Mouse (Mus musculus) MEL (cell line): ENCODE measurements at regions not wholly inside any gene's neighbourhood (a gene's known extent, or its start where the extent isn't known, plus 50 kb on each side); places are given as distances from the start of the nearest gene placed in this dataset.

ENCODE experiments used
- DNase-seq: peaks from one replicate; pipeline ENCODE4 v3.0.0; 2011; ENCODE audit warnings: low read depth, low spot score
- H3K27ac ChIP-seq: 2 replicates; pipeline ENCODE4 v1.5.1; 2012; ENCODE audit warnings: low read depth, mild to moderate bottlenecking, control low read depth, low read length, moderate library complexity; ENCODE audit not compliant: control insufficient read depth
- H3K27me3 ChIP-seq, 2 experiments: fragments of 150-350 bp in 1 of 2; sonication (generic) in 1 of 2; 2 replicates each; pipeline ENCODE4 v1.6.1; 2012; ENCODE audit warnings: low read length in 2 of 2, mild to moderate bottlenecking in 2 of 2, improper control_type of control experiment in 1 of 2, moderate library complexity in 1 of 2; ENCODE audit not compliant: insufficient read depth in 2 of 2, control insufficient read depth in 1 of 2
- H3K36me3 ChIP-seq, 2 experiments: 2 replicates each; pipeline ENCODE4 v1.6.1; 2012 to 2014; ENCODE audit warnings: low read length in 2 of 2, improper control_type of control experiment in 1 of 2, inconsistent platforms in 1 of 2, mild to moderate bottlenecking in 1 of 2; ENCODE audit not compliant: insufficient read depth in 2 of 2, control insufficient read depth in 1 of 2
- H3K4me1 ChIP-seq, 2 experiments: fragments of 150-350 bp in 1 of 2; sonication (generic) in 1 of 2; 2 replicates each; pipeline ENCODE4 v1.6.1; 2012; ENCODE audit warnings: low read length in 2 of 2, improper control_type of control experiment in 1 of 2, mild to moderate bottlenecking in 1 of 2; ENCODE audit not compliant: insufficient read depth in 2 of 2, control insufficient read depth in 1 of 2
- H3K4me3 ChIP-seq, 2 experiments: fragments of 150-350 bp in 1 of 2; sonication (generic) in 1 of 2; 2 replicates each; pipeline ENCODE4 v1.5.1; 2012; ENCODE audit warnings: low read depth in 2 of 2, low read length in 2 of 2, mild to moderate bottlenecking in 2 of 2, moderate library complexity in 2 of 2, control low read depth in 1 of 2, improper control_type of control experiment in 1 of 2; ENCODE audit not compliant: control insufficient read depth in 1 of 2, insufficient read depth in 1 of 2
- H3K79me2 ChIP-seq: 2 replicates; pipeline ENCODE4 v1.6.1; 2012; ENCODE audit warnings: mild to moderate bottlenecking, low read length, moderate library complexity; ENCODE audit not compliant: control insufficient read depth, poor library complexity, insufficient read depth
- H3K9ac ChIP-seq: 2 replicates; pipeline ENCODE4 v1.6.1; 2012; ENCODE audit warnings: low read depth, mild to moderate bottlenecking, control low read depth, low read length, moderate library complexity; ENCODE audit not compliant: control insufficient read depth, poor library complexity, severe bottlenecking
- H3K9me3 ChIP-seq: fragments of 150-350 bp; sonication (generic); replicated peaks from 2 replicates; pipeline ENCODE4 v1.6.1; 2012; ENCODE audit warnings: mild to moderate bottlenecking, low read length, improper control_type of control experiment, moderate library complexity; ENCODE audit not compliant: insufficient read depth
- CTCF ChIP-seq, 3 experiments: IDR thresholded peaks in 2 of 3; conservative IDR thresholded peaks in 1 of 3; 2 replicates each; pipeline ENCODE4 v1.5.1; 2011 to 2012; ENCODE audit warnings: low read length in 3 of 3, low read depth in 2 of 3, mild to moderate bottlenecking in 2 of 3, improper control_type of control experiment in 1 of 3, inconsistent platforms in 1 of 3, mixed read lengths in 1 of 3, moderate library complexity in 1 of 3; ENCODE audit not compliant: control insufficient read depth in 1 of 3, insufficient read depth in 1 of 3, poor library complexity in 1 of 3, severe bottlenecking in 1 of 3
- ETS1 ChIP-seq: IDR thresholded peaks from 2 replicates; pipeline ENCODE4 v1.6.1; 2012; ENCODE audit warnings: low read depth, mild to moderate bottlenecking, inconsistent platforms, low read length, improper control_type of control experiment, moderate library complexity
- GABPA ChIP-seq: IDR thresholded peaks from 2 replicates; pipeline ENCODE4 v1.6.1; 2012; ENCODE audit warnings: low read depth, mild to moderate bottlenecking, inconsistent platforms, low read length, improper control_type of control experiment, moderate library complexity
- JUND ChIP-seq: IDR thresholded peaks from 2 replicates; pipeline ENCODE4 v1.6.1; 2011; ENCODE audit warnings: low read depth, mild to moderate bottlenecking, improper control_type of control experiment, low read length
- MAFK ChIP-seq: IDR thresholded peaks from 2 replicates; pipeline ENCODE4 v1.6.1; 2011; ENCODE audit warnings: low read depth, mild to moderate bottlenecking, low read length, improper control_type of control experiment, borderline replicate concordance
- MAX ChIP-seq: IDR thresholded peaks from 2 replicates; pipeline ENCODE4 v1.6.1; 2011; ENCODE audit warnings: low read length, improper control_type of control experiment
- MEF2A ChIP-seq: IDR thresholded peaks from 2 replicates; pipeline ENCODE4 v1.6.1; 2014; ENCODE audit warnings: low read depth, mild to moderate bottlenecking, inconsistent platforms, low read length, improper control_type of control experiment; ENCODE audit not compliant: poor library complexity, insufficient replicate concordance, severe bottlenecking; ENCODE audit errors: extremely low read depth
- MYC ChIP-seq: IDR thresholded peaks from 2 replicates; pipeline ENCODE4 v1.6.1; 2011; ENCODE audit warnings: low read depth, mild to moderate bottlenecking, low read length, improper control_type of control experiment, moderate library complexity
- POLR2A ChIP-seq, 2 experiments: IDR thresholded peaks; 2 replicates each; pipeline ENCODE4 v1.6.1; 2011 to 2012; ENCODE audit warnings: low read length in 2 of 2, mild to moderate bottlenecking in 2 of 2, control low read depth in 1 of 2, improper control_type of control experiment in 1 of 2, low read depth in 1 of 2, moderate library complexity in 1 of 2; ENCODE audit not compliant: control insufficient read depth in 1 of 2, insufficient read depth in 1 of 2, poor library complexity in 1 of 2
- SMC3 ChIP-seq: IDR thresholded peaks from 2 replicates; pipeline ENCODE4 v1.6.1; 2011; ENCODE audit warnings: low read depth, low read length, improper control_type of control experiment
- USF1 ChIP-seq: IDR thresholded peaks from 2 replicates; pipeline ENCODE4 v1.6.1; 2014; ENCODE audit warnings: low read depth, mild to moderate bottlenecking, inconsistent platforms, low read length, improper control_type of control experiment, moderate library complexity
- ZC3H11A ChIP-seq: IDR thresholded peaks from 2 replicates; pipeline ENCODE4 v1.6.1; 2012; ENCODE audit warnings: low read depth, mild to moderate bottlenecking, inconsistent platforms, low read length, improper control_type of control experiment
- ZKSCAN1 ChIP-seq: IDR thresholded peaks from 2 replicates; pipeline ENCODE4 v1.6.1; 2012; ENCODE audit warnings: low read depth, mild to moderate bottlenecking, inconsistent platforms, low read length, improper control_type of control experiment, moderate library complexity
- ZNF384 ChIP-seq: IDR thresholded peaks from 2 replicates; pipeline ENCODE4 v1.6.1; 2012; ENCODE audit warnings: low read depth, mild to moderate bottlenecking, inconsistent platforms, low read length, improper control_type of control experiment

DNA sequence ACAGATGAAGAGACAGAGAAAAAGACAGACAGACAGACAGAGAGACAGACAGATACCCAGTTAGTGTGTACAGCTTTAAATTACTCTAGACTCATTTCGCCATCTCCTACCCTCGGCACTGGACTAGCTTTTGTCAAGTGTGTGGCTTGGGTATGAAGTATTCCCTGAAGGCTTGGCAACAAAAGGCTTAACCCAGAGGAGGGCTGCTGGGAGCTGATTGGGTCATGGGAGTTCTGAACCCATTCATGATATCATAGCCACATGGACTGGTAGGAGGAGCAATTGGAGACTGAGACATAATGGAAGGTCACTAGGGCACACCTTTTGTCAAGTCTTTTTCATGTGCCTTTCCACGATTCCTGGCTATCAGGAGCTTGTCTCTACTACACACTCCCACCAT, 223.7 kb upstream of the Vstm2b start:
- Histone ChIP-seq H3K4me1 (no peaks in the 10 kb centered on the region), H3K27me3 (no peaks in the 10 kb centered on the region), H3K9ac (no peak overlapping the region), H3K27ac (no peak overlapping the region), H3K9me3 (no peaks in the 10 kb centered on the region), H3K79me2 (no peaks in the 10 kb centered on the region), H3K4me3 (no peak overlapping the region), H3K36me3 (no peaks in the 10 kb centered on the region)
- no peak for TF ChIP-seq MAX
- no peak for TF ChIP-seq MEF2A
- TF ChIP-seq ZC3H11A = no peak
- no peak for TF ChIP-seq JUND
- no peak for TF ChIP-seq MYC
- TF ChIP-seq ZNF384 = no peak
- DNase-seq = no peak

- no peaks in the 10 kb centered on the region for H3K9me3 ChIP-seq
- TF ChIP-seq ETS1 = no peak
- TF ChIP-seq USF1 = no peak
- TF ChIP-seq POLR2A (IDR thresholded peaks at IDR 0.05; ENCODE audit: control insufficient read depth in 1 of 2, insufficient read depth in 1 of 2, low read depth in 1 of 2, low read length in 2 of 2, poor library complexity in 1 of 2) = no peak
- TF ChIP-seq MAFK = no peak
- no peak for TF ChIP-seq CTCF (IDR thresholded peaks at IDR 0.05 in 2 of 3, conservative IDR thresholded peaks at IDR 0.05 in 1 of 3; ENCODE audit: control insufficient read depth in 1 of 3, insufficient read depth in 1 of 3, low read depth in 2 of 3, low read length in 3 of 3, poor library complexity in 1 of 3, severe bottlenecking in 1 of 3)
- TF ChIP-seq ZKSCAN1 = no peak
- no peak for TF ChIP-seq GABPA
- TF ChIP-seq ZNF384 = no peak
- no peaks in the 10 kb centered on the region for H3K79me2 ChIP-seq
- no peak overlapping the region for H3K27ac ChIP-seq
- H3K9ac ChIP-seq = no peak overlapping the region
- DNase-seq = no peak
- H3K4me3 ChIP-seq = no peak overlapping the region
- H3K27me3 ChIP-seq = no peaks in the 10 kb centered on the region
- H3K36me3 ChIP-seq = no peaks in the 10 kb centered on the region
- H3K4me1 ChIP-seq = no peaks in the 10 kb centered on the region
Measured at GRCm38 (mm10) chr7:40677601-40678000, 220.5 kb upstream of the Vstm2b start.

GRCm38 (mm10) chr7:40680567-40680966, 217.6 kb upstream of the Vstm2b start:
- no peak for DNase-seq
- Histone ChIP-seq H3K27me3 (no peaks in the 10 kb centered on the region), H3K4me3 (no peak overlapping the region), H3K9me3 (no peaks in the 10 kb centered on the region), H3K27ac (no peak overlapping the region), H3K36me3 (no peaks in the 10 kb centered on the region), H3K79me2 (no peaks in the 10 kb centered on the region), H3K4me1 (no peaks in the 10 kb centered on the region), H3K9ac (no peak overlapping the region)
- no peak for TF ChIP-seq SMC3
